Mouse (Mus musculus): ENCODE results near the gene Plxnc1. TPM values are rescaled to one million over a fixed set of nuclear protein-coding genes. Genes with fewer than 3 reads are reported as not detected.

Plxnc1 gene
- polyA plus RNA-seq, 1 experiment from 2014 or later: 6.7 TPM

DNA sequence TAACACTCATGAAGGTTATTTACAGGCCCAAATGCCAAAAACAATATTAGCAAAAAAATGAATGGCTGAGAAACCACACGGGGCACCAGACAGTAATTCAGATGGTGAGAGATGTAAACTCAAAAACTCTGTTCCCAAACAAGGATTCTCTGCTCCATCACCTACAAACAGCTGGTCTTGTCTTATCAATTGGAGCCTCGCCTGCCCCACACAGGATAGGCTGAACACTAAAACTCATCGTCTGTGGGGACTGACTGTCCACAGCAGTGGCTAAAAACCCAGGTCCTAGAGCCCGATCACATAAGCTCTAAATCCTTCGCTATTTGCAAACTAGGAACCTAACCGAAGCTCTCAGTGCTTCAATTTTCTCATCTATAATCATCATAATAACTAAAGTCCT lies 6.3 kb downstream of the Plxnc1 start:
- Histone ChIP-seq H3K9me3 (replicated peaks) (no peaks in the 10 kb centered on the region), H3K4me1 (replicated peaks) (peaks cover 26% of the 10 kb centered on the region), H3K4me3 (no peak overlapping the region), H3K4me2 (no peak overlapping the region), H3K27me3 (replicated peaks) (peaks cover 27% of the 10 kb centered on the region), H3K9ac (no peak overlapping the region), H3K36me3 (no peaks in the 10 kb centered on the region), H3K27ac (ENCODE audit: poor library complexity, severe bottlenecking) (no peak overlapping the region)
- ATAC-seq (ENCODE audit: insufficient number of reproducible peaks, low FRiP score): no peak
- 74% methylated on average over 6 of the region's 6 CpGs for WGBS

GRCm38 (mm10) chr10:94935270-94935669 lies 9.4 kb downstream of the Plxnc1 start:
- peaks cover 23% of the 10 kb centered on the region for H3K4me1 ChIP-seq (replicated peaks)

GRCm38 (mm10) chr10:94934151-94934614 lies 10.5 kb downstream of the Plxnc1 start:
- ATAC-seq (ENCODE audit: insufficient number of reproducible peaks, low FRiP score): no peak
- no peak overlapping the region for H3K4me3 ChIP-seq
- no peak overlapping the region for H3K27ac ChIP-seq (ENCODE audit: poor library complexity, severe bottlenecking)
- no peak overlapping the region for H3K9ac ChIP-seq
- H3K4me1 ChIP-seq (replicated peaks): peaks cover 20% of the 10 kb centered on the region
- no peaks in the 10 kb centered on the region for H3K27me3 ChIP-seq (replicated peaks)
- no peaks in the 10 kb centered on the region for H3K36me3 ChIP-seq
- 75% methylated on average over 9 of the region's 9 CpGs for WGBS
- no peak overlapping the region for H3K4me2 ChIP-seq
- H3K9me3 ChIP-seq (replicated peaks): no peaks in the 10 kb centered on the region

More at GRCm38 (mm10) chr10:94935270-94935669, 9.4 kb downstream of the Plxnc1 start:
- Histone ChIP-seq H3K36me3 (no peaks in the 10 kb centered on the region), H3K4me3 (no peak overlapping the region), H3K4me2 (no peak overlapping the region), H3K9ac (no peak overlapping the region), H3K27me3 (replicated peaks) (peaks cover 5% of the 10 kb centered on the region; the same call in 1 of the 2 replicates), H3K9me3 (replicated peaks) (no peaks in the 10 kb centered on the region), H3K27ac (ENCODE audit: poor library complexity, severe bottlenecking) (no peak overlapping the region)
- WGBS: 74% methylated on average over 4 of the region's 4 CpGs
- no peak for ATAC-seq (ENCODE audit: insufficient number of reproducible peaks, low FRiP score)

DNA sequence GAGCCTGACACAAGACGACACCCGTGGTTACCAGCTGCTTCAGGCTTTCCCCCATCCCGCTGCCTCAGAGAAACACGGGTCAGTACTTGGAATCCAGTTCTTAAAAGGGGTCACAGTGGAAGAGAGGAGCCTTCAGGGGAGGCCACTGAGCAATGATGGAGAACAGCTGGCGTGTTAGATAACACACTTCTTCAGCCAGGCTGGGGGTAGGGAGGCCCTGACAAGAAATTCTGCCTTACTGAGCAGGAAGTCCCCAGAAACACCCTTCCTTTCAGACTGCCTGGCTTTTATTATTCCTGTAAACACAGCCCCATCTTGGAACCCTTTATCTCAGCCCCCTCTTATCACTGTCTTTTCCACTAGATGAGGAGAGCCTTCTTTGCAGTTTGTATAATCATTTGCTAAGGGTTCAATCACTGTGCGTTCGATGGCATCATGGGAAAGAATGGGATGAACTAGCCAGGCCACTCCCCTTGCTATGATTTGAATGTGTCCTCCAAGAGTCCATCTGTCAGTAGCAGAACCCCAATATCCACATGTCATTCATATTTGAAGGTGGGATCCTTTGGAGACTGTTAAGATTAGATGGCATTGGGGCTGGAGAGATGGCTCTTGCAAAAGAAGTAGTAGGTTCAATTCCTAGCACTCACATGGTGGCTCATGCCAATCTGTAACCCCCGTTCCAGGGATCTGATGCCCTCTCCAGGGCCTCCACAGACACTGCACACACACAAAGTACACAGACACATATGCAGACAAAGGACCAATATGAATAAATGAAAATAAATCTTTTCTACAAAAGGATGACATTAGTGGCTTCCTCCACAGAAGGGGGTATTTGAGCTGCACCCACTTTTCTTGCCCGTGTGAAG lies 12.4 kb downstream of the Plxnc1 start:
- peak; percentile 93 for ATAC-seq (ENCODE audit: insufficient number of reproducible peaks, low FRiP score)
- Histone ChIP-seq H3K9me3 (replicated peaks) (no peaks in the 10 kb centered on the region), H3K36me3 (no peaks in the 10 kb centered on the region), H3K9ac (no peak overlapping the region), H3K4me1 (replicated peaks) (peaks cover 20% of the 10 kb centered on the region), H3K4me2 (0 out of 2 replicates have a peak overlapping the region, but pooled peaks have one; percentile 1), H3K4me3 (no peak overlapping the region), H3K27ac (ENCODE audit: poor library complexity, severe bottlenecking) (peak overlapping the region; percentile 70), H3K27me3 (replicated peaks) (no peaks in the 10 kb centered on the region)
- WGBS: 27% methylated on average over 9 of the region's 9 CpGs

DNA sequence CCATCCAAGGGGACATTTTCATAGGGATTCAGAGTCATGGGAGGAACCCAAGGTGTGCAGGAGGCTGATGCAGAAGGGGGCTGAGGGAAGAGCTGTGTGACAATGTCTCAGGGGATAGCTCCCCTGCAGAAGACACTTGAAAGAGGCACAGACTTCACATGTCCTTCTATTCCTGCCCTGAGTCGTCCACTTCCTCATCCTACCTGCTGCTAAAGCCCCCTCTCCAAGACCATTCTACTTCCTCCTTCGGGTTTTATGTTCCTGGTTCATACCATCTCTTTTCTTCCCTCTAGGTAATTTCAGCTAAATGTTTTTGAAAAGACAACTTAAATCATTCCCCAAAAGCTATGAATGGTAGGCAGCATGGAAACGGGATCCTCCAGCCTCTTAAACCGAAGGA lies 16.5 kb downstream of the Plxnc1 start:
- 79% methylated on average over 4 of the region's 4 CpGs for WGBS
- H3K36me3 ChIP-seq: no peaks in the 10 kb centered on the region
- H3K4me2 ChIP-seq: no peak overlapping the region
- no peak overlapping the region for H3K4me3 ChIP-seq
- no peaks in the 10 kb centered on the region for H3K9me3 ChIP-seq (replicated peaks)
- no peak overlapping the region for H3K9ac ChIP-seq
- H3K27ac ChIP-seq (ENCODE audit: poor library complexity, severe bottlenecking): no peak overlapping the region
- ATAC-seq (ENCODE audit: insufficient number of reproducible peaks, low FRiP score): no peak
- H3K27me3 ChIP-seq (replicated peaks): no peaks in the 10 kb centered on the region
- H3K4me1 ChIP-seq (replicated peaks): peaks cover 15% of the 10 kb centered on the region

- 65% methylated on average over 3 of the region's 3 CpGs for WGBS
- H3K4me1 ChIP-seq (replicated peaks): peaks cover 14% of the 10 kb centered on the region; the same call in 1 of the 2 replicates
Observed at GRCm38 (mm10) chr10:94926297-94926696, 18.3 kb downstream of the Plxnc1 start.

DNA sequence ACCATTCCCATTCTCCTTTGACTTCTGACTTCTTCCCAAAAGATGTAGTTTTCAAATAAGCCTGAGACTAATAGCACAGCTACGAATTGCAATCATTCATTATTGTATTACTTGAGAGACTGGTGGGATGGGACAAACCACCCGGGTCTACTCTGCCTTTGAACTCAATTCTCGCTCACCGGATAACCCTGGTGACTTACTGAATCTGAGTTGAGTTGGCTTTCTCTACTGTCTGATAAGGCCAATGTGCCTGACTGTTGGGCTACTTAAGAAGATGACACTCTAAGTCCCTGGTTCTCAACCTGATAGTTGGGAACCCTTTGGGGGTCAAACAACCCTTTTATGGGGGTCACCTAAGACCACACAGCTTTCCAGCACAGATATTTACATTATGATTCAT lies 19.8 kb downstream of the Plxnc1 start:
- no peaks in the 10 kb centered on the region for H3K27me3 ChIP-seq (replicated peaks)
- peaks cover 18% of the 10 kb centered on the region; the same call in 1 of the 2 replicates for H3K4me1 ChIP-seq (replicated peaks)
- H3K4me3 ChIP-seq: no peak overlapping the region
- no peaks in the 10 kb centered on the region for H3K36me3 ChIP-seq
- H3K4me2 ChIP-seq: no peak overlapping the region
- H3K9ac ChIP-seq: no peak overlapping the region
- WGBS: 76% methylated on average over 4 of the region's 4 CpGs
- no peaks in the 10 kb centered on the region for H3K9me3 ChIP-seq (replicated peaks)
- H3K27ac ChIP-seq (ENCODE audit: poor library complexity, severe bottlenecking): peak overlapping the region; percentile 28; the same call in 1 of the 2 replicates
- no peak for ATAC-seq (ENCODE audit: insufficient number of reproducible peaks, low FRiP score)

More at GRCm38 (mm10) chr10:94926297-94926696, 18.3 kb downstream of the Plxnc1 start:
- Histone ChIP-seq H3K4me2 (no peak overlapping the region), H3K27ac (ENCODE audit: poor library complexity, severe bottlenecking) (no peak overlapping the region), H3K4me3 (no peak overlapping the region), H3K36me3 (no peaks in the 10 kb centered on the region), H3K27me3 (replicated peaks) (no peaks in the 10 kb centered on the region), H3K9ac (no peak overlapping the region), H3K9me3 (replicated peaks) (no peaks in the 10 kb centered on the region)
- no peak for ATAC-seq (ENCODE audit: insufficient number of reproducible peaks, low FRiP score)

DNA sequence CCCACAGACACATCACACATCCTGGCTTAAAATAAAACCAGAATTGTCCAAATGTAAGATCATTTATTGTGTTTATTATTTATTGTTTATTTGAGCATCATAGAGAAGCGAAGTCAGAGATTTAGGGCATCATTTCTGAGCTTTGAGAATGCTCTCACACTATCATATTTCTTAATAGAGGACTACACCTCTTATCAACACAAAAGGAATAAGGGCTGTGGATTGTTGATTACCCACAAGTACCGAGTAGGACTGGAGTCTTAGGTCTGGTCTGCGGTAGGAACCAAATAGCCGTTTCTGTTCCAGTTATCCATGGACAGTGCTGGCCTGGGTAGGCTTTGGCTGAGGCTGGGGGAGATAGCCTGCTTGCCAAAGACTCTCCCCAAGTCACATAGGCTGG lies 20.2 kb downstream of the Plxnc1 start:
- ATAC-seq (ENCODE audit: insufficient number of reproducible peaks, low FRiP score): no peak
- H3K9ac ChIP-seq: no peak overlapping the region
- H3K4me1 ChIP-seq (replicated peaks): peaks cover 22% of the 10 kb centered on the region
- H3K4me3 ChIP-seq: no peak overlapping the region
- no peak overlapping the region for H3K4me2 ChIP-seq
- H3K27ac ChIP-seq (ENCODE audit: poor library complexity, severe bottlenecking): peak overlapping the region; percentile 28; the same call in 1 of the 2 replicates
- H3K9me3 ChIP-seq (replicated peaks): no peaks in the 10 kb centered on the region
- H3K27me3 ChIP-seq (replicated peaks): no peaks in the 10 kb centered on the region
- H3K36me3 ChIP-seq: no peaks in the 10 kb centered on the region
- WGBS: 57% methylated on average over 4 of the region's 4 CpGs

DNA sequence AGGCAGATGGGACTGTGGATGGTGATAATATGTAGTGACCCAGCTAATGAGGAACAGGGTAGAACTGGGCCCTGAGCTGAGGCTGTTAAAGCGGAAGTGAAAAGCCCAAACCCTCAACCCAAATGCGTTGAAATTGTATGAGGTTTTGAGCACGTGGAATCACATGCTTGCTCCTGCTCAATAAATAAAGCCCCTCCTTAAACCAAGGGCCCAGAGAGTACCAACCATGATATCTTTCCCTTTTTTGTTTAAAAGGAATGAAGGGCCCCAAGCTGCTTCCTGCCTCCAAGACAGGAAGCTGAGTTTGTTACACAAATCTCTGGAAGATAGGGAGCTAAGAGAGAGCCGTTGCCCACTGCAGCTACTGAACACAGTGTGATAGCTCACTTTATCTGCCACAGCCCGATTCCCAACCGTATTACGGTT lies 21.3 kb downstream of the Plxnc1 start:
- no peak overlapping the region for H3K4me2 ChIP-seq
- 37% methylated on average over 7 of the region's 7 CpGs for WGBS
- H3K9ac ChIP-seq: no peak overlapping the region
- H3K4me3 ChIP-seq: no peak overlapping the region
- H3K27ac ChIP-seq (ENCODE audit: poor library complexity, severe bottlenecking): peak overlapping the region; percentile 60
- peaks cover 22% of the 10 kb centered on the region for H3K4me1 ChIP-seq (replicated peaks)
- no peaks in the 10 kb centered on the region for H3K36me3 ChIP-seq
- H3K27me3 ChIP-seq (replicated peaks): no peaks in the 10 kb centered on the region
- ATAC-seq (ENCODE audit: insufficient number of reproducible peaks, low FRiP score): peak; percentile 80
- no peaks in the 10 kb centered on the region for H3K9me3 ChIP-seq (replicated peaks)

DNA sequence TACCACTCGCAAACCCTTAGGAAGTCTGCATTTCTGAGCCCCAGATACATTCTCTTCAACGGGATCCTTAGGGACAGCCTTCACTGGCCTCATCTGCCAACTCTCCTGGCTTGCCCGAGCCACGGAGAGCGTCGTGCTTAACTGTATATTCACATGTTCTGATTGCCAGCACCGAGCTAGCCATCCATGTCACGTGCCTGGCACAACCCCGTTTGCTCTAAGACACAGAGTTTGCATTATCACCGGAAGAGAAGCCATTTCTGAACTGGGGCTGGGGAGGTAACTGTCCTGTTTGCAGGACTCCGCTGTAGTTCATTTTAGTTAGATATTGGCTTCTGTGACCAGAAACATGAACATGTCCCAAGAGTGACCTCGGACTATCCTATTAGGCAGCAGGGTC lies 21.8 kb downstream of the Plxnc1 start:
- peak overlapping the region; percentile 60 for H3K27ac ChIP-seq (ENCODE audit: poor library complexity, severe bottlenecking)
- H3K9me3 ChIP-seq (replicated peaks): no peaks in the 10 kb centered on the region
- no peak overlapping the region for H3K4me2 ChIP-seq
- no peak for ATAC-seq (ENCODE audit: insufficient number of reproducible peaks, low FRiP score)
- H3K4me3 ChIP-seq: no peak overlapping the region
- H3K4me1 ChIP-seq (replicated peaks): peaks cover 27% of the 10 kb centered on the region
- no peaks in the 10 kb centered on the region for H3K36me3 ChIP-seq
- no peaks in the 10 kb centered on the region for H3K27me3 ChIP-seq (replicated peaks)
- H3K9ac ChIP-seq: no peak overlapping the region
- 74% methylated on average over 12 of the region's 12 CpGs for WGBS

DNA sequence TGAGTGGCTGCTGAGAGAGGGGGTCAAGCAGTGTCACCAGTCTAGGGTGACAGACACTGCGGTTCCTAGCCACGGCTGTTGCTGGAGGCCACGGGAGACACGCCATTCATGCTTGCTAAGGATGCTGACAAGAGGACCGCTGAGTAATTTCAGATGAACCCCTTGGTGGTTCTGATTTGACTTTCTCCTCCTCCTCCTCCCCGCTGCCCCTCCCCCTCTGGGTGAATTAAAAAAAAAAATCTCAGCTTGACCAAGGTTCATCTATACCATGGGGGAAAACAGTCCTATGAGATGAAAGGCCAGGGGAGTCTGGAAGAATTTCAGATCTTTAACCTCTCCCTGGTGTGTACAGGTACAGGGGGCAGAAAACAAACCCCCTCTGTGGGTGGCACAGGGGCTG lies 22.9 kb downstream of the Plxnc1 start:
- H3K27ac ChIP-seq (ENCODE audit: poor library complexity, severe bottlenecking): no peak overlapping the region

More for the DNA sequence above, 22.9 kb downstream of the Plxnc1 start:
- Histone ChIP-seq H3K36me3 (no peaks in the 10 kb centered on the region), H3K9ac (no peak overlapping the region), H3K4me2 (no peak overlapping the region), H3K4me1 (replicated peaks) (peaks cover 30% of the 10 kb centered on the region), H3K27me3 (replicated peaks) (no peaks in the 10 kb centered on the region), H3K4me3 (no peak overlapping the region), H3K9me3 (replicated peaks) (no peaks in the 10 kb centered on the region)
- no peak for ATAC-seq (ENCODE audit: insufficient number of reproducible peaks, low FRiP score)
- 68% methylated on average over 6 of the region's 6 CpGs for WGBS
